In the genomic region with DNA sequence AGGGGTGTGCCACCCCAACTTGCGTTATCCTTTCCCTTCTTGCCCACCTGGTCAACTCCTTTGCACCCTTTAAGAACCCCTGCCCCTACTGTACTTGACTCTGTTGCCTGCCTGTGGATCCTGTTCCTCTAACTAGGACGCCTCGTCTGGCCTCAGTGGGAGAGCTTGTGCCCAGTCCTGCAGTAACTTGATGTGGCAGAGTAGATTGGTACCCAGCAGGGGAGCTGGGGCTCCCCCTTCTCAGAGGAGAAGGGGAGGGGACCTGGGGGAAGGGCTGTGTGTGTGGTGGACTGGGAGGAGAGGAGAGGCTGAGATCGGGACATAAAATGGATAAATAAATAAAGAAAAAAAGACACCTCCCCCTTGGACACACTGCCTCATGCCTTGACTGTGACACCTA, we compare ENCODE assay signal across 34 mouse cellular contexts. TPM values are rescaled to one million over a fixed set of nuclear protein-coding genes. Genes with fewer than 3 reads are reported as not detected.
DNase-seq lines count a peak whose midpoint lies in the region; ATAC-seq and TF ChIP-seq lines count a peak whose summit lies in the region.
"Had no signal": no experiment of that assay in that cellular context is flagged by ENCODE, and none has a peak within 500 bp of the region (broad histone marks: within the 10 kb centered on the region; RNA-seq: fewer than 3 reads in every experiment).

No protein-coding gene starts in this region.

- no peak overlapping the region for H3K27ac ChIP-seq in forebrain, embryonic 12.5 days
- H3K27ac ChIP-seq in forebrain, embryonic 10.5 days = no peak overlapping the region
- H3K27ac ChIP-seq in hindbrain, embryonic 15.5 days (replicated peaks) = no peak overlapping the region
- no peak overlapping the region for H3K27ac ChIP-seq in hindbrain, embryonic 11.5 days (ENCODE audit: low read depth, low read length)
- no peak overlapping the region for H3K27ac ChIP-seq in midbrain, embryonic 14.5 days (replicated peaks; ENCODE audit: low read depth, low read length)
- no peak overlapping the region for H3K27ac ChIP-seq in midbrain, embryonic 11.5 days (ENCODE audit: low read depth, low read length)
- no peak overlapping the region for H3K27ac ChIP-seq in midbrain, embryonic 16.5 days (ENCODE audit: low read length)
- H3K27ac ChIP-seq in gastrocnemius, adult 2 months = no peak overlapping the region
- H3K27ac ChIP-seq: heart, embryonic 13.5 days; liver, embryonic 14.5 days had no signal

- intact Hi-C loops in gastrocnemius, adult 2 months (cut with DNase I) = no loop called here

- DNase-seq in forebrain, embryonic 10.5 days (ENCODE audit: extremely low spot score, low spot score) = no peak
- DNase-seq in hindbrain, embryonic 11.5 days (ENCODE audit: low spot score) = no peak
- no peak for DNase-seq in midbrain, embryonic 14.5 days
- DNase-seq in midbrain, embryonic 11.5 days (ENCODE audit: low spot score, missing footprints) = no peak
- no peak for DNase-seq in gastrocnemius, adult 2 months
- DNase-seq: adrenal gland, postnatal 10 days; cerebellum, adult 8-10 months; heart, postnatal 10 days; kidney, adult 9 months; kidney, postnatal 14 days; liver; lung, adult 2 months; lung, postnatal 10 days; right cerebral cortex, postnatal 4 days; thymus, adult 2 months; thymus, postnatal 36 days had no signal

- no peak overlapping the region for H3K9ac ChIP-seq in forebrain, embryonic 12.5 days
- no peak overlapping the region for H3K9ac ChIP-seq in hindbrain, embryonic 15.5 days
- no peak overlapping the region for H3K9ac ChIP-seq in hindbrain, embryonic 11.5 days (ENCODE audit: low read depth, low read length)
- no peak overlapping the region for H3K9ac ChIP-seq in midbrain, embryonic 14.5 days (replicated peaks; ENCODE audit: low read length)
- no peak overlapping the region for H3K9ac ChIP-seq in midbrain, embryonic 11.5 days (ENCODE audit: low read length)
- no peak overlapping the region for H3K9ac ChIP-seq in midbrain, embryonic 16.5 days (ENCODE audit: low read depth, low read length)
- H3K9ac ChIP-seq: heart, embryonic 13.5 days; liver, embryonic 14.5 days had no signal

- H3K4me1 ChIP-seq in forebrain, embryonic 12.5 days = peaks cover 16% of the 10 kb centered on the region
- peaks cover 22% of the 10 kb centered on the region for H3K4me1 ChIP-seq in forebrain, embryonic 10.5 days
- peaks cover 14% of the 10 kb centered on the region for H3K4me1 ChIP-seq in hindbrain, embryonic 15.5 days (replicated peaks)
- H3K4me1 ChIP-seq in hindbrain, embryonic 11.5 days (replicated peaks; ENCODE audit: control insufficient read depth, insufficient read depth, low read length) = no peaks in the 10 kb centered on the region
- H3K4me1 ChIP-seq in midbrain, embryonic 14.5 days (ENCODE audit: control insufficient read depth, insufficient read depth, low read length) = peaks cover 12% of the 10 kb centered on the region
- peaks cover 3% of the 10 kb centered on the region; the same call in 1 of the 2 replicates for H3K4me1 ChIP-seq in midbrain, embryonic 11.5 days (ENCODE audit: control insufficient read depth, insufficient read depth, low read length)
- peaks cover 11% of the 10 kb centered on the region for H3K4me1 ChIP-seq in midbrain, embryonic 16.5 days (ENCODE audit: control insufficient read depth, insufficient read depth, low read length)

- peaks cover 56% of the 10 kb centered on the region for H3K27me3 ChIP-seq in forebrain, embryonic 12.5 days
- peaks cover 59% of the 10 kb centered on the region for H3K27me3 ChIP-seq in forebrain, embryonic 10.5 days (ENCODE audit: poor library complexity, severe bottlenecking)
- no peaks in the 10 kb centered on the region; the same call in 1 of the 2 replicates for H3K27me3 ChIP-seq in hindbrain, embryonic 15.5 days
- no peaks in the 10 kb centered on the region for H3K27me3 ChIP-seq in hindbrain, embryonic 11.5 days (ENCODE audit: control insufficient read depth, insufficient read depth, low read length)
- no peaks in the 10 kb centered on the region for H3K27me3 ChIP-seq in midbrain, embryonic 14.5 days (ENCODE audit: control insufficient read depth, insufficient read depth, low read length)
- H3K27me3 ChIP-seq in midbrain, embryonic 11.5 days (ENCODE audit: control insufficient read depth, insufficient read depth, low read length) = no peaks in the 10 kb centered on the region; the same call in 1 of the 2 replicates
- H3K27me3 ChIP-seq in midbrain, embryonic 16.5 days (ENCODE audit: control insufficient read depth, insufficient read depth, low read depth, low read length) = no peaks in the 10 kb centered on the region

- H3K36me3 ChIP-seq in forebrain, embryonic 12.5 days (replicated peaks) = no peaks in the 10 kb centered on the region
- no peaks in the 10 kb centered on the region for H3K36me3 ChIP-seq in forebrain, embryonic 10.5 days (replicated peaks)
- no peaks in the 10 kb centered on the region for H3K36me3 ChIP-seq in hindbrain, embryonic 15.5 days
- no peaks in the 10 kb centered on the region for H3K36me3 ChIP-seq in hindbrain, embryonic 11.5 days (ENCODE audit: control insufficient read depth, insufficient read depth, low read length)
- H3K36me3 ChIP-seq in midbrain, embryonic 14.5 days (ENCODE audit: control insufficient read depth, insufficient read depth, low read length) = no peaks in the 10 kb centered on the region
- no peaks in the 10 kb centered on the region for H3K36me3 ChIP-seq in midbrain, embryonic 11.5 days (ENCODE audit: control insufficient read depth, insufficient read depth, low read length)
- no peaks in the 10 kb centered on the region for H3K36me3 ChIP-seq in midbrain, embryonic 16.5 days (ENCODE audit: control insufficient read depth, insufficient read depth, low read length)
- H3K36me3 ChIP-seq: heart, embryonic 13.5 days had no signal

- no peak overlapping the region for H3K4me3 ChIP-seq in forebrain, embryonic 12.5 days (replicated peaks)
- H3K4me3 ChIP-seq in forebrain, embryonic 10.5 days = no peak overlapping the region
- no peak overlapping the region for H3K4me3 ChIP-seq in hindbrain, embryonic 15.5 days
- no peak overlapping the region for H3K4me3 ChIP-seq in hindbrain, embryonic 11.5 days (ENCODE audit: low read depth, low read length)
- H3K4me3 ChIP-seq in midbrain, embryonic 14.5 days (replicated peaks; ENCODE audit: low read depth, low read length) = no peak overlapping the region
- H3K4me3 ChIP-seq in midbrain, embryonic 11.5 days (ENCODE audit: low read depth, low read length) = no peak overlapping the region
- H3K4me3 ChIP-seq in midbrain, embryonic 16.5 days (ENCODE audit: low read depth, low read length) = no peak overlapping the region
- H3K4me3 ChIP-seq in gastrocnemius, adult 2 months = no peak overlapping the region
- H3K4me3 ChIP-seq: heart, embryonic 13.5 days; myocyte had no signal

- WGBS in forebrain, embryonic 12.5 days = 42% methylated on average over 4 of the region's 4 CpGs
- 46% methylated on average over 4 of the region's 4 CpGs for WGBS in forebrain, embryonic 10.5 days
- WGBS in hindbrain, embryonic 15.5 days = 45% methylated on average over 4 of the region's 4 CpGs
- WGBS in hindbrain, embryonic 11.5 days = 51% methylated on average over 4 of the region's 4 CpGs
- 46% methylated on average over 4 of the region's 4 CpGs for WGBS in midbrain, embryonic 14.5 days
- WGBS in midbrain, embryonic 11.5 days = 52% methylated on average over 4 of the region's 4 CpGs
- WGBS in midbrain, embryonic 16.5 days = 55% methylated on average over 4 of the region's 4 CpGs

- H3K9me3 ChIP-seq in forebrain, embryonic 12.5 days = no peaks in the 10 kb centered on the region
- H3K9me3 ChIP-seq in forebrain, embryonic 10.5 days = no peaks in the 10 kb centered on the region
- H3K9me3 ChIP-seq in hindbrain, embryonic 15.5 days = no peaks in the 10 kb centered on the region
- no peaks in the 10 kb centered on the region for H3K9me3 ChIP-seq in hindbrain, embryonic 11.5 days (ENCODE audit: control insufficient read depth, low read length)
- no peaks in the 10 kb centered on the region for H3K9me3 ChIP-seq in midbrain, embryonic 14.5 days (ENCODE audit: control insufficient read depth, low read length)
- H3K9me3 ChIP-seq in midbrain, embryonic 11.5 days (ENCODE audit: control insufficient read depth, low read length) = no peaks in the 10 kb centered on the region
- no peaks in the 10 kb centered on the region for H3K9me3 ChIP-seq in midbrain, embryonic 16.5 days (replicated peaks; ENCODE audit: control insufficient read depth, low read length, poor library complexity, severe bottlenecking)
- H3K9me3 ChIP-seq: heart, embryonic 13.5 days had no signal

- no peak overlapping the region for H3K4me2 ChIP-seq in forebrain, embryonic 12.5 days
- peak overlapping the region; percentile 24; the same call in 1 of the 2 replicates for H3K4me2 ChIP-seq in hindbrain, embryonic 15.5 days
- no peak overlapping the region for H3K4me2 ChIP-seq in hindbrain, embryonic 11.5 days (replicated peaks; ENCODE audit: low read depth, low read length)
- 0 out of 2 replicates have a peak overlapping the region, but pooled peaks have one; percentile 28 for H3K4me2 ChIP-seq in midbrain, embryonic 14.5 days (ENCODE audit: low read length)
- no peak overlapping the region for H3K4me2 ChIP-seq in midbrain, embryonic 11.5 days
- H3K4me2 ChIP-seq in midbrain, embryonic 16.5 days (ENCODE audit: low read length) = no peak overlapping the region

- no peak for TF ChIP-seq CTCF in gastrocnemius, adult 2 months (IDR thresholded peaks at IDR 0.05)

- ATAC-seq in forebrain, embryonic 12.5 days (ENCODE audit: low FRiP score) = 0 out of 2 replicates have a peak, but pooled peaks have one; percentile 1
- peak; percentile 39 for ATAC-seq in hindbrain, embryonic 15.5 days (ENCODE audit: low FRiP score, low read depth)
- no peak; the same call in 1 of the 2 replicates for ATAC-seq in hindbrain, embryonic 11.5 days (ENCODE audit: low FRiP score)
- peak; percentile 1; the same call in 1 of the 2 replicates for ATAC-seq in midbrain, embryonic 14.5 days (ENCODE audit: low FRiP score, low TSS enrichment)
- no peak for ATAC-seq in midbrain, embryonic 11.5 days (ENCODE audit: low FRiP score)
- peak; percentile 3; the same call in 1 of the 2 replicates for ATAC-seq in midbrain, embryonic 16.5 days
- ATAC-seq: intestine, embryonic 16.5 days; Patski had no signal

RNA-seq across cellular contexts. Expression of gene Slamf8, which starts 5.3 kb away (rescaled TPM):
- not detected in 2 replicates for polyA plus RNA-seq in forebrain, embryonic 12.5 days (2016; fragmentation: Nextera tagmentation; extraction: Ambion mirVana)
- polyA plus RNA-seq in forebrain, embryonic 10.5 days (2016; fragmentation: Nextera tagmentation; extraction: Ambion mirVana) = not detected in 2 replicates
- 0.13 TPM in 1 of 2 replicates, not detected in the other for polyA plus RNA-seq in hindbrain, embryonic 15.5 days (2015; fragmentation: Nextera tagmentation; extraction: Ambion mirVana)
- not detected in 2 replicates for polyA plus RNA-seq in hindbrain, embryonic 11.5 days (2014; fragmentation: Nextera tagmentation; extraction: Ambion mirVana)
- polyA plus RNA-seq in midbrain, embryonic 14.5 days (2014; fragmentation: Nextera tagmentation; extraction: Ambion mirVana) = 0.42 TPM in 1 of 2 replicates, not detected in the other
- polyA plus RNA-seq in midbrain, embryonic 11.5 days (2014; fragmentation: Nextera tagmentation; extraction: Ambion mirVana) = not detected in 2 replicates
- not detected in 2 replicates for polyA plus RNA-seq in midbrain, embryonic 16.5 days (2015; fragmentation: Nextera tagmentation; extraction: Ambion mirVana)
- under 1 TPM in 1 of 2 experiments, not detected in 1; 0.14 TPM for total RNA-seq in gastrocnemius, adult 2 months (2021)
- total RNA-seq: gastrocnemius, adult 8-10 months; heart, postnatal 10 days; layer of hippocampus, postnatal 10 days; left cerebral cortex, adult 18-20 months; left cerebral cortex, postnatal 14 days; MEL had no signal
- polyA plus RNA-seq: embryonic facial prominence, embryonic 11.5 days; heart, embryonic 13.5 days; myocyte; Patski had no signal

RNA-seq across cellular contexts. Expression of gene Fcrl6, which starts 17.3 kb away (rescaled TPM):
- polyA plus RNA-seq in forebrain, embryonic 12.5 days (2016; fragmentation: Nextera tagmentation; extraction: Ambion mirVana) = 0.24 TPM in 1 of 2 replicates, not detected in the other
- polyA plus RNA-seq in forebrain, embryonic 10.5 days (2016; fragmentation: Nextera tagmentation; extraction: Ambion mirVana) = 0.32 TPM in 1 of 2 replicates, not detected in the other
- polyA plus RNA-seq in hindbrain, embryonic 15.5 days (2015; fragmentation: Nextera tagmentation; extraction: Ambion mirVana) = 0.22 and 0.26 TPM in 2 replicates
- 0.22 and 0.35 TPM in 2 replicates for polyA plus RNA-seq in hindbrain, embryonic 11.5 days (2014; fragmentation: Nextera tagmentation; extraction: Ambion mirVana)
- 0.14 TPM in 1 of 2 replicates, not detected in the other for polyA plus RNA-seq in midbrain, embryonic 14.5 days (2014; fragmentation: Nextera tagmentation; extraction: Ambion mirVana)
- 0.12 and 0.20 TPM in 2 replicates for polyA plus RNA-seq in midbrain, embryonic 11.5 days (2014; fragmentation: Nextera tagmentation; extraction: Ambion mirVana)
- polyA plus RNA-seq in midbrain, embryonic 16.5 days (2015; fragmentation: Nextera tagmentation; extraction: Ambion mirVana) = 0.09 and 0.12 TPM in 2 replicates
- total RNA-seq in gastrocnemius, adult 2 months (2021) = not detected
- total RNA-seq: adrenal gland, postnatal 10 days; gastrocnemius, adult 8-10 months; gastrocnemius, postnatal 4 days; heart, adult 8-10 months; heart, postnatal 10 days; left cerebral cortex, adult 18-20 months; left cerebral cortex, postnatal 14 days; MEL had no signal
- polyA plus RNA-seq: heart, embryonic 13.5 days; intestine, embryonic 16.5 days; liver, embryonic 14.5 days; lung, adult 2 months; myocyte; Patski; thymus, adult 2 months had no signal

RNA-seq across cellular contexts. Expression of gene Vsig8, which starts 29.3 kb away (rescaled TPM):
- polyA plus RNA-seq in forebrain, embryonic 12.5 days (2016; fragmentation: Nextera tagmentation; extraction: Ambion mirVana) = 0.28 TPM in 1 of 2 replicates, not detected in the other
- 0.09 TPM in 1 of 2 replicates, not detected in the other for polyA plus RNA-seq in forebrain, embryonic 10.5 days (2016; fragmentation: Nextera tagmentation; extraction: Ambion mirVana)
- 0.71 and 1.1 TPM in 2 replicates for polyA plus RNA-seq in hindbrain, embryonic 15.5 days (2015; fragmentation: Nextera tagmentation; extraction: Ambion mirVana)
- not detected in 2 replicates for polyA plus RNA-seq in hindbrain, embryonic 11.5 days (2014; fragmentation: Nextera tagmentation; extraction: Ambion mirVana)
- 0.22 TPM in 1 of 2 replicates, not detected in the other for polyA plus RNA-seq in midbrain, embryonic 14.5 days (2014; fragmentation: Nextera tagmentation; extraction: Ambion mirVana)
- polyA plus RNA-seq in midbrain, embryonic 11.5 days (2014; fragmentation: Nextera tagmentation; extraction: Ambion mirVana) = 0.08 and 0.11 TPM in 2 replicates
- polyA plus RNA-seq in midbrain, embryonic 16.5 days (2015; fragmentation: Nextera tagmentation; extraction: Ambion mirVana) = 0.72 and 1.3 TPM in 2 replicates
- total RNA-seq in gastrocnemius, adult 2 months (2021) = not detected
- total RNA-seq: gastrocnemius, adult 8-10 months; gastrocnemius, postnatal 4 days; heart, adult 8-10 months; MEL; neutrophil, adult 5-6 weeks had no signal
- polyA plus RNA-seq: embryonic facial prominence, embryonic 11.5 days; limb, embryonic 11.5 days; liver, embryonic 14.5 days; myocyte had no signal

RNA-seq across cellular contexts. Expression of gene Dusp23, which starts 47.7 kb away (rescaled TPM):
- polyA plus RNA-seq in forebrain, embryonic 12.5 days (2016; fragmentation: Nextera tagmentation; extraction: Ambion mirVana) = 4.6 and 6.1 TPM in 2 replicates
- polyA plus RNA-seq in forebrain, embryonic 10.5 days (2016; fragmentation: Nextera tagmentation; extraction: Ambion mirVana) = 8.3 and 8.8 TPM in 2 replicates
- 8.5 and 10.1 TPM in 2 replicates for polyA plus RNA-seq in hindbrain, embryonic 15.5 days (2015; fragmentation: Nextera tagmentation; extraction: Ambion mirVana)
- 9.4 TPM in 2 replicates for polyA plus RNA-seq in hindbrain, embryonic 11.5 days (2014; fragmentation: Nextera tagmentation; extraction: Ambion mirVana)
- 6.3 and 8.7 TPM in 2 replicates for polyA plus RNA-seq in midbrain, embryonic 14.5 days (2014; fragmentation: Nextera tagmentation; extraction: Ambion mirVana)
- polyA plus RNA-seq in midbrain, embryonic 11.5 days (2014; fragmentation: Nextera tagmentation; extraction: Ambion mirVana) = 6.5 and 7.4 TPM in 2 replicates
- polyA plus RNA-seq in midbrain, embryonic 16.5 days (2015; fragmentation: Nextera tagmentation; extraction: Ambion mirVana) = 7.1 and 8.0 TPM in 2 replicates
- 10 to 100 TPM; 32.4 to 33.4 TPM for total RNA-seq in gastrocnemius, adult 2 months (2021)
- total RNA-seq: neutrophil, adult 5-6 weeks had no signal

Comparison
In these comparisons a context has a peak if more than half of its experiments do, and no peak if none do; other contexts are left out.
1. ATAC-seq: peak in forebrain, embryonic 12.5 days (single experiment), hindbrain, embryonic 15.5 days (single experiment), midbrain, embryonic 14.5 days (single experiment) and midbrain, embryonic 16.5 days (single experiment); none in hindbrain, embryonic 11.5 days (single experiment) and midbrain, embryonic 11.5 days (single experiment).
2. H3K4me2 ChIP-seq: peak in hindbrain, embryonic 15.5 days (single experiment) and midbrain, embryonic 14.5 days (single experiment); none in forebrain, embryonic 12.5 days (single experiment), hindbrain, embryonic 11.5 days (single experiment), midbrain, embryonic 11.5 days (single experiment) and midbrain, embryonic 16.5 days (single experiment).